Mouse (Mus musculus) heart, postnatal 0 days (tissue): Measurements from ENCODE around the gene Zfp867. TPM values are rescaled to one million over a fixed set of nuclear protein-coding genes. Genes with fewer than 3 reads are reported as not detected.

ENCODE experiments used
- ATAC-seq: fragments of 200-750 bp; cut with Nextera tagmentation; 2 replicates; pipeline ENCODE4 v1.8.0; 2017; ENCODE audit warnings: low read depth, moderate number of reproducible peaks, moderate library complexity; ENCODE audit not compliant: insufficient read depth
- DNase-seq: peaks from one replicate; pipeline ENCODE4 v3.0.0-alpha.2; 2016; ENCODE audit warnings: low spot score
- H3K27ac ChIP-seq: fragments of 300-500 bp; sonication (generic); 2 replicates; pipeline ENCODE4 v1.5.1; 2014; ENCODE audit warnings: low read depth, mild to moderate bottlenecking
- H3K27me3 ChIP-seq: fragments of 300-500 bp; sonication (generic); 2 replicates; pipeline ENCODE4 v1.6.1; 2014; ENCODE audit warnings: low read length, mixed read lengths; ENCODE audit not compliant: control insufficient read depth, insufficient read depth
- H3K36me3 ChIP-seq: fragments of 300-500 bp; sonication (generic); replicated peaks from 2 replicates; pipeline ENCODE4 v1.6.1; 2014; ENCODE audit warnings: low read length, mixed read lengths; ENCODE audit not compliant: control insufficient read depth, insufficient read depth
- H3K4me1 ChIP-seq: fragments of 300-500 bp; sonication (generic); 2 replicates; pipeline ENCODE4 v1.6.1; 2014; ENCODE audit warnings: antibody characterized with exemption; ENCODE audit not compliant: control insufficient read depth, insufficient read depth
- H3K4me2 ChIP-seq: fragments of 300-500 bp; sonication (generic); 2 replicates; pipeline ENCODE4 v1.6.1; 2014; ENCODE audit warnings: low read depth, mild to moderate bottlenecking, low read length, moderate library complexity
- H3K4me3 ChIP-seq: fragments of 300-500 bp; sonication (generic); 2 replicates; pipeline ENCODE4 v1.5.1; 2014; ENCODE audit warnings: low read depth, low read length
- H3K9ac ChIP-seq: fragments of 300-500 bp; sonication (generic); replicated peaks from 2 replicates; pipeline ENCODE4 v1.6.1; 2014; ENCODE audit warnings: low read depth, low read length, mixed read lengths
- H3K9me3 ChIP-seq: fragments of 300-500 bp; sonication (generic); replicated peaks from 2 replicates; pipeline ENCODE4 v1.6.1; 2016; ENCODE audit warnings: low read length; ENCODE audit not compliant: control insufficient read depth
- CTCF ChIP-seq: IDR thresholded peaks from 2 replicates; pipeline ENCODE4 v1.5.1; 2016; ENCODE audit warnings: antibody characterized with exemption, control low read depth, low read depth
- EP300 ChIP-seq: IDR thresholded peaks from 2 replicates; pipeline ENCODE4 v1.6.1; 2016; ENCODE audit warnings: antibody characterized with exemption, low read depth
- WGBS: fragments of 180-500 bp; shearing (Covaris S2); extraction: QIAGEN DNeasy Blood & Tissue Kit; methylation state at CpG from one replicate; pipeline ENCODE4 v1.1.7; 2014; 5-methylcytosine and 5-hydroxymethylcytosine counted together
- polyA plus RNA-seq: library from polyadenylated mRNA; unstranded; fragments of >200 nt; fragmentation: Nextera tagmentation; extraction: Ambion mirVana; gene quantifications from 2 replicates; pipeline ENCODE4 v1.2.1, GENCODE M21; 2015
- total RNA-seq: library from RNA; depleted of rRNA; stranded (reverse); fragments of >200 nt; gene quantifications from 2 replicates; pipeline ENCODE4 v1.2.3, GENCODE M21; 2014; ENCODE audit warnings: low replicate concordance

Zfp867 gene
- total and polyA plus RNA-seq, 2 experiments from 2014 or later: 6.4 to 8.3 TPM

GRCm38 (mm10) chr11:59428057-59428660, 44.1 kb downstream of the Zfp867 start:
- peak; percentile 83 for ATAC-seq
- H3K9ac ChIP-seq: no peak overlapping the region
- WGBS: 53% methylated on average over 9 of the region's 9 CpGs

GRCm38 (mm10) chr11:59425671-59426101, 46.6 kb downstream of the Zfp867 start:
- H3K36me3 ChIP-seq: peaks cover 32% of the 10 kb centered on the region; the same call in 1 of the 2 replicates
- no peaks in the 10 kb centered on the region for H3K27me3 ChIP-seq
- H3K9me3 ChIP-seq: no peaks in the 10 kb centered on the region
- no peak for TF ChIP-seq EP300
- TF ChIP-seq CTCF: peak; percentile 60
- WGBS: 29% methylated on average over 7 of the region's 7 CpGs
- ATAC-seq (peak; percentile 47), DNase-seq (peak; percentile 31)
- H3K4me3 ChIP-seq: no peak overlapping the region
- H3K27ac ChIP-seq: 0 out of 2 replicates have a peak overlapping the region, but pooled peaks have one; percentile 11
- no peak overlapping the region for H3K9ac ChIP-seq
- no peak overlapping the region for H3K4me2 ChIP-seq
- 0 out of 2 replicates have a peak, but pooled peaks cover 3% of the 10 kb centered on the region for H3K4me1 ChIP-seq

More at GRCm38 (mm10) chr11:59428057-59428660, 44.1 kb downstream of the Zfp867 start:
- no peak overlapping the region for H3K4me2 ChIP-seq
- H3K27me3 ChIP-seq: no peaks in the 10 kb centered on the region
- peak; percentile 65 for DNase-seq
- H3K4me3 ChIP-seq: no peak overlapping the region
- 0 out of 2 replicates have a peak, but pooled peaks cover 3% of the 10 kb centered on the region for H3K4me1 ChIP-seq
- H3K36me3 ChIP-seq: peaks cover 32% of the 10 kb centered on the region; the same call in 1 of the 2 replicates
- H3K27ac ChIP-seq: no peak overlapping the region
- no peak for TF ChIP-seq CTCF
- no peak for TF ChIP-seq EP300
- no peaks in the 10 kb centered on the region for H3K9me3 ChIP-seq

GRCm38 (mm10) chr11:59423010-59423588, 49.2 kb downstream of the Zfp867 start:
- 79% methylated on average over 5 of the region's 5 CpGs for WGBS
- H3K27me3 ChIP-seq: no peaks in the 10 kb centered on the region
- H3K9me3 ChIP-seq: no peaks in the 10 kb centered on the region
- ATAC-seq: no peak
- H3K9ac ChIP-seq: no peak overlapping the region
- no peak overlapping the region for H3K27ac ChIP-seq
- 0 out of 2 replicates have a peak, but pooled peaks cover 3% of the 10 kb centered on the region for H3K4me1 ChIP-seq
- DNase-seq: no peak
- H3K4me3 ChIP-seq: no peak overlapping the region
- no peak overlapping the region for H3K4me2 ChIP-seq
- H3K36me3 ChIP-seq: peaks cover 49% of the 10 kb centered on the region; the same call in 1 of the 2 replicates
- no peak for TF ChIP-seq EP300
- TF ChIP-seq CTCF: no peak

- Histone ChIP-seq H3K36me3 (peaks cover 44% of the 10 kb centered on the region; the same call in 1 of the 2 replicates), H3K27me3 (no peaks in the 10 kb centered on the region), H3K4me3 (no peak overlapping the region), H3K9me3 (no peaks in the 10 kb centered on the region), H3K4me2 (no peak overlapping the region), H3K27ac (peak overlapping the region; percentile 48; the same call in 1 of the 2 replicates), H3K4me1 (0 out of 2 replicates have a peak, but pooled peaks cover 3% of the 10 kb centered on the region), H3K9ac (no peak overlapping the region)
- DNase-seq (no peak), ATAC-seq (no peak)
- no peak for TF ChIP-seq EP300
- TF ChIP-seq CTCF: no peak
- WGBS: 85% methylated on average over 2 of the region's 2 CpGs
These were observed 50.3 kb downstream of the Zfp867 start for GRCm38 (mm10) chr11:59421967-59422366.

GRCm38 (mm10) chr11:59421436-59421835, 50.8 kb downstream of the Zfp867 start:
- DNase-seq (no peak), ATAC-seq (no peak; the same call in 1 of the 2 replicates)
- Histone ChIP-seq H3K4me2 (no peak overlapping the region), H3K4me1 (0 out of 2 replicates have a peak, but pooled peaks cover 3% of the 10 kb centered on the region), H3K4me3 (no peak overlapping the region), H3K9me3 (no peaks in the 10 kb centered on the region), H3K36me3 (peaks cover 39% of the 10 kb centered on the region; the same call in 1 of the 2 replicates), H3K27ac (peak overlapping the region; percentile 48; the same call in 1 of the 2 replicates), H3K9ac (no peak overlapping the region), H3K27me3 (no peaks in the 10 kb centered on the region)
- WGBS: 75% methylated on average over 8 of the region's 8 CpGs
- TF ChIP-seq CTCF (no peak), EP300 (no peak)
